Mouse (Mus musculus): ENCODE data around the gene Gm10382. TPM values are rescaled to one million over a fixed set of nuclear protein-coding genes. Genes with fewer than 3 reads are reported as not detected.

The Gm10382 gene
- polyA plus RNA-seq (2015; fragmentation: Nextera tagmentation; extraction: Ambion mirVana) = 0.14 and 0.32 TPM in 2 replicates

DNA sequence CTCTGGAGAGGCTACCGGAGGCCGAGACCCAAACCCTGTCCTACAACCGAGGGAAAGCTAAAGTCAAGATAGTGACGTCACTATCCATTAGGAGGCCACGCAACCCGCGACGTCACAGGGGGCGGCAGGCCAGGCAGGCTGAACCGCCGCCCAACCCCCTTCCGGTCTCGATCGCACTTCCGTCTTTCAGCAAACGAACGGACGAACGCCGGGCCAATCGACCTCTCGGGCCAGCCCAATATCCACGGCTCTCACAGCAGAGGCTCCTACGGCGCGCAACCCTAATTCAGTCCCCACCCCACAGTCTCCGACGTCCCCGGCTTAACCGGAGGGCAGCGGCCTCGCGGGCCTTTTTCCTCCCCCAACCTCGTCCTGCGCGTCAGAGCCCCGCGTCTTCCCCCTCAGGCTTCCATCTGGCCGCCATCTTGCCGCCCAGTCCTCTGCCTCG lies at the start of gene Gm10382:
Gm10382 (plus strand) TSS at position 192 of the 448 bp plus-strand sequence.
- Histone ChIP-seq H3K4me3 (peak within 1 kb of the TSS; percentile 78), H3K27ac (peak within 1 kb of the TSS; percentile 93), H3K36me3 (peaks cover 22% of the 10 kb centered on the region), H3K4me2 (peak within 1 kb of the TSS; percentile 87), H3K4me1 (peaks cover 27% of the 10 kb centered on the region), H3K9ac (peak within 1 kb of the TSS; percentile 97), H3K9me3 (no peaks in the 10 kb centered on the region), H3K27me3 (no peaks in the 10 kb centered on the region)
- WGBS = under 1% methylated on average over 41 of the region's 41 CpGs
- 0 out of 2 replicates have a peak, but pooled peaks have one; percentile 2 for ATAC-seq (ENCODE audit: insufficient number of reproducible peaks, low FRiP score, low TSS enrichment, low read depth)

DNA sequence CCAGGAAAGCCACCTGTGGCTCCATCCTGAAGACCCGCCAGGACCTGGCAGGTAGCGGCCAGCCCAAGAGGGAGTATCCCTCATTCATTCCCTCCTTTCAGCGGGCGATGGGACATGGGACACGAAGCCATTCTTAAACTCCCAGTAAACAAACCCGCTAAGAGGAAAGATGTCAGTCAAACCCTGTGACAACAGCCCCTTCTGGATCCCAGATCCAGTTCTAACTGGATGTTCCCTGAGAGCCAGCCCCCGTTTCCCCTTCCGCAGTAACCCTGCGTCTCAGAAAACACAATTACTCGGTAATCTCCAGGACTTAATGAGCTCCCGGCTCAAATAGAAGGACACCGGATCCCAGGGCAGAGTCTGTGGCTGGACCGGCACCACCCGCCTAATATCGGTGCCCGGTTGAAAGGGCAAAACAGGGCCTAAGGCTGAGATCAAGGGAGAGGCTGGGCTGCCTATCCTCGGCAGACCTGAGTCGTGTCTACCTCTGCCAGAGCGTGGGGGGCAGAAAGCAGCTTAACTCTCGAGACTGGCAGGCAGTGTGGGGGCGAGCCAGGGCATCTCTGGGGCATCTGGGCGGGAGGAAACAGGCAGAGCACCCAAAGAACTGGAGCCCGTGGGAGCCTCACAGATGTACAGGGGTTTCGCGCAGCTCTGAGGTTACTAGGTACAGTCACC lies 49.1 kb upstream of the Gm10382 start:
- peak overlapping the region; percentile 74 for H3K4me3 ChIP-seq
- H3K4me2 ChIP-seq = peak overlapping the region; percentile 94
- H3K27me3 ChIP-seq = no peaks in the 10 kb centered on the region
- peak overlapping the region; percentile 51 for H3K27ac ChIP-seq
- peak overlapping the region; percentile 50 for H3K9ac ChIP-seq
- ATAC-seq (ENCODE audit: insufficient number of reproducible peaks, low FRiP score, low TSS enrichment, low read depth) = 0 out of 2 replicates have a peak, but pooled peaks have one; percentile 1
- no peaks in the 10 kb centered on the region for H3K36me3 ChIP-seq
- peaks cover 23% of the 10 kb centered on the region for H3K4me1 ChIP-seq
- no peaks in the 10 kb centered on the region for H3K9me3 ChIP-seq
- 3% methylated on average over 25 of the region's 25 CpGs for WGBS

DNA sequence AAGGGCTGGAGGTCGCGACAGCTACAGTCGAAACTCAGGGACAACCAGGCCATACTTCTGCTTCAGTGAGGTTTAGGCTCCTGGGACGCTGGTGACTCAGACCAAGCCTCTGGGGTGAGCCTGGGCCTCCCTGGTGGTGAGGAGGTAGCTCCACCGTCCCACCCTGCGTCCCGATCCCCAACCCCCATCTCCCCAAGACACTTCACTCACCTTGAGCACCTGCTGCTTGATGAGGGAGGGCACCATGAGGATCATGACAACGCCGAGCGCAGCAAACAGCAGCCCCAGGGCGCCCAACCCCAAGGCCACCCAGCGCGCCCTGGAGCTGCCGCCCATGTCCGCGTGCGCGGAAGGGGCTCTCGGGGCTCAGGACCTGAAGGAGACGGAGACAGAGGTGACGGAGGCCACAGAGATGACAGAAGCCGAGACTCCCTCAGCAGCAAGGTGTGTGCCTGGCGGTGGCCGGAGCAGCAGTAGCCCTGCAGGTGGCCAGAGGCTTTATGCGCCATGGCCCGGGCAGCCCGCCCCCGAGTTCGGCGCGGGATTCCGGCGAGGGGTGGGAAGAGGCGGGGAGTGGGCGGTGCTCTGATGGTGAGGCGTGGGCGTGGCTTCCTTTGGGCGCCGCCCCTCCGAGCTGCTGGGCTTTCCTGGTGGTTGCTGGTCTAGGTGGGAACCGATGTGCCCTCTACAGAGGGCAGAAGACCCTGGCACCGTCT lies 48.4 kb upstream of the Gm10382 start, which contains the start of gene Scarb1:
Scarb1 (minus strand) TSS at position 548 of the 716 bp plus-strand sequence.
- Histone ChIP-seq H3K4me2 (peak within 1 kb of the TSS; percentile 94), H3K36me3 (no peaks in the 10 kb centered on the region), H3K9ac (peak within 1 kb of the TSS; percentile 50), H3K27me3 (no peaks in the 10 kb centered on the region), H3K4me1 (peaks cover 23% of the 10 kb centered on the region), H3K4me3 (peak within 1 kb of the TSS; percentile 74), H3K27ac (peak within 1 kb of the TSS; percentile 8; the same call in 1 of the 2 replicates), H3K9me3 (no peaks in the 10 kb centered on the region)
- ATAC-seq (ENCODE audit: insufficient number of reproducible peaks, low FRiP score, low TSS enrichment, low read depth) = peak; percentile 81
- under 1% methylated on average over 42 of the region's 42 CpGs for WGBS

DNA sequence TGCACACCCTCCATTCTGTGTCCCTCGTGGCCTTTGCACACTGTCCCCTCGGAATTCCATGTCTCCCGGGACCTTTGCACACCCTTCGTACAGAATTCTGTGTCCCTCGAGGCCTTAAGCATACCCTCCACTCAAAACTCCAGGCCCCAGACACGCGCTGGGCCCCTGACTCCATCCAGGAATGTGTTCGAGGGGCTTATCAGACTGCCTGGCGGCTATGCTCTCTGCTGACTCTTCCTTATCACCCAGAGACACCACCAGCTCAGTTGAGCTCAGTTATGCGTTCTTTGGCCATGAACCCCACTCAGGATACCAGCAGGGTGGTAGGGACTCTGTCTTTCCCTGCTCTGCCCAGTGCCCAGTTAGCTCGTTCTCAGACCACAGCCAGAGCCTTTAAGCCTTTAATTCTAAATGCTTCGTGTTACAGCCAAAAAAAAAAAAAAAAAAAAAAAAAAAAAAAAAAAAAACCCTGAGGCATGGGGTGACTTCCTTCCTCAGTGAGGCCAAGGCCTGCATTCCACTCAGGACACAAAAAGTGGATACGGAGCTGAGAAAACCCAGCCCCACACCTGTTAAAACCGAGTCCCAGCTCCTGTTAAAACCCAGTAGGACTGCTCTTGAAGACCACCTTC lies 47.5 kb upstream of the Gm10382 start:
- no peak for ATAC-seq (ENCODE audit: insufficient number of reproducible peaks, low FRiP score, low TSS enrichment, low read depth)
- WGBS = 52% methylated on average over 14 of the region's 14 CpGs

DNA sequence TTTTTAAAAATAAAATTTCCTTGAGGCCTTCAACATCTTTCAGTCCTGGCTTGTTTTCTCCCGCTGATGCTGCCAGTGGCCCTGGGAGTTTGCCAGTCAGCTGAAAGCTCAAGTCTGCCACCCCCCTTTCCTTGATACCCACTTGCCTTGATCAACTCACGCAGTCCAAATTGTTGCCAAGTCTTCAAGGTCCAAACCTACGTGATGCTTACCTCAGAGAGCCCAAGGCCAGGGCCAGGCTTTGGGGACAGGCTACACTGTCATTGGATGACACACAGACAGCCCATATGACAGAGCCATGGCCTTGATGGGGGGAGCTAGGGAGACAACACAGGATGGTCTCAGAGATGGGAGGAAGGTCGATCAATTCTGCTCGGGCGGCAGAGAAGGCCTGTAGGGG lies 44.8 kb upstream of the Gm10382 start:
- Histone ChIP-seq H3K27ac (no peak overlapping the region), H3K9ac (no peak overlapping the region), H3K4me1 (peaks cover 19% of the 10 kb centered on the region), H3K36me3 (no peaks in the 10 kb centered on the region), H3K27me3 (no peaks in the 10 kb centered on the region), H3K9me3 (no peaks in the 10 kb centered on the region), H3K4me3 (no peak overlapping the region), H3K4me2 (no peak overlapping the region)
- 91% methylated on average over 6 of the region's 6 CpGs for WGBS
- no peak for ATAC-seq (ENCODE audit: insufficient number of reproducible peaks, low FRiP score, low TSS enrichment, low read depth)

More for the DNA sequence above, 47.5 kb upstream of the Gm10382 start:
- Histone ChIP-seq H3K36me3 (no peaks in the 10 kb centered on the region), H3K9me3 (no peaks in the 10 kb centered on the region), H3K4me1 (peaks cover 23% of the 10 kb centered on the region), H3K27ac (no peak overlapping the region), H3K4me3 (peak overlapping the region; percentile 74), H3K4me2 (peak overlapping the region; percentile 94), H3K9ac (0 out of 2 replicates have a peak overlapping the region, but pooled peaks have one; percentile 23), H3K27me3 (no peaks in the 10 kb centered on the region)

DNA sequence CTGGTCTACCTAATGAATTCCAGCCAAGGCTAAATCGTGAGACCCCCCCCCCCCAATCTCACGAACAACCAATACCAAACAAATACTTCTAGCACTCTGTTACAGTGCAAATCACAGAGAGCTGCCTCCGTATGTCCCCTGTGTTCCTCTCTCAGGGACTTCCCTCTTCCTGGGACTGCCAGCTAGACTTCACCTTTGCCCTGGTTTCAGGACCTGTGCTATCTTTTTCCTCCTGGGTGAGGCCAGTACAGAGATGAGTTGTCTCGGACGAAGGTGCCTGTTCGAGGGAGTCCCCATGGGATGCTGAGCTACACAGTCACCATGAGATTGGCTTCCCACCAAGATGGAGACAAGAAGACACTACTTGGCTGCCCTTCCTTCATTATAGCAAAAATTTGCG lies 41.1 kb upstream of the Gm10382 start:
- H3K36me3 ChIP-seq = no peaks in the 10 kb centered on the region
- no peak overlapping the region for H3K4me3 ChIP-seq
- no peak overlapping the region for H3K27ac ChIP-seq
- no peaks in the 10 kb centered on the region for H3K4me1 ChIP-seq
- H3K9me3 ChIP-seq = no peaks in the 10 kb centered on the region; the same call in 1 of the 2 replicates
- no peak overlapping the region for H3K9ac ChIP-seq
- H3K27me3 ChIP-seq = no peaks in the 10 kb centered on the region
- H3K4me2 ChIP-seq = no peak overlapping the region
- WGBS = 72% methylated on average over 7 of the region's 7 CpGs
- ATAC-seq (ENCODE audit: insufficient number of reproducible peaks, low FRiP score, low TSS enrichment, low read depth) = no peak

DNA sequence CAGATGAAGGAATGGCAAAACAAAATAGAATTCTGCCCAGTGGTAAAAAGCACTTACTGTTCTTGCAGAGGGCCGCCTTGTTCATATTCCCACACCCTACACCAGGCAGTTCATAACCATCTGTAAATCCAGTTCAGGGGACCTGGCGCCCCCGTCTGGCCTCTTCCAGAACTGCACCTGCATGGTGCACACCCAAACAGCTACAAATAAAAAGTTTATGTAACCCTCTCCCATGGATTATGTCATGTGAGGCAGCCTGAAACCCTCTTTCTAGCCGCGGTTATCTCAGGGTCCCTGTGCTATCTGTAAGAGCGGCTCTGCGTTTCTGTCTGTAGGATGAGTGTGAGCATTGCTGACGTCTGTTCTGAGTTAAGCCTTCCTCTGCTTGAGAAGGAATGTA lies 40.6 kb upstream of the Gm10382 start:
- H3K4me1 ChIP-seq = no peaks in the 10 kb centered on the region
- no peak overlapping the region for H3K4me3 ChIP-seq
- H3K4me2 ChIP-seq = no peak overlapping the region
- no peak for ATAC-seq (ENCODE audit: insufficient number of reproducible peaks, low FRiP score, low TSS enrichment, low read depth)
- H3K27ac ChIP-seq = no peak overlapping the region
- no peaks in the 10 kb centered on the region; the same call in 1 of the 2 replicates for H3K9me3 ChIP-seq
- 37% methylated on average over 8 of the region's 8 CpGs for WGBS
- no peak overlapping the region for H3K9ac ChIP-seq
- H3K36me3 ChIP-seq = no peaks in the 10 kb centered on the region
- H3K27me3 ChIP-seq = no peaks in the 10 kb centered on the region

DNA sequence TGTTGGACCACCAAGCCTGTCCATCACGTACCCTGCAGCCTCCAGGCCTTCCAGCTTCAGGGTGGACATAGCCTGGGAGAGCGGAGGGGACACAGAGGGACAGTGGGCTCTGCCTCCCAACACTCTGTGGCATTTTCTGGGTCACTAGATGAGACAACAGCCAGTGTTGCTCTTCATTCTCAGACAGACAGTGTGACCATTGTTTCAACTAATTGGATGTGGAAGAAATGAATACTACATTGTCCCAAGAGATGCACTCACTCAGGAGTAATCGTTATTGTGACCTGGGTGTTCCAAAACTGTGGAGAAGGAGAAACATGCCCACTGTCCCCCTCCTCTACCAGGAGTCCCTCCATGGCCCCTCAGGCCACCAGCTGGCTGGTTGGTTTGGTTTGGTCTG lies 39.7 kb upstream of the Gm10382 start:
- no peaks in the 10 kb centered on the region for H3K27me3 ChIP-seq
- no peaks in the 10 kb centered on the region for H3K36me3 ChIP-seq
- no peaks in the 10 kb centered on the region for H3K4me1 ChIP-seq
- H3K27ac ChIP-seq = no peak overlapping the region
- H3K4me2 ChIP-seq = no peak overlapping the region
- no peak for ATAC-seq (ENCODE audit: insufficient number of reproducible peaks, low FRiP score, low TSS enrichment, low read depth)
- H3K9me3 ChIP-seq = no peaks in the 10 kb centered on the region; the same call in 1 of the 2 replicates
- no peak overlapping the region for H3K9ac ChIP-seq
- 90% methylated on average over 3 of the region's 3 CpGs for WGBS
- no peak overlapping the region for H3K4me3 ChIP-seq

DNA sequence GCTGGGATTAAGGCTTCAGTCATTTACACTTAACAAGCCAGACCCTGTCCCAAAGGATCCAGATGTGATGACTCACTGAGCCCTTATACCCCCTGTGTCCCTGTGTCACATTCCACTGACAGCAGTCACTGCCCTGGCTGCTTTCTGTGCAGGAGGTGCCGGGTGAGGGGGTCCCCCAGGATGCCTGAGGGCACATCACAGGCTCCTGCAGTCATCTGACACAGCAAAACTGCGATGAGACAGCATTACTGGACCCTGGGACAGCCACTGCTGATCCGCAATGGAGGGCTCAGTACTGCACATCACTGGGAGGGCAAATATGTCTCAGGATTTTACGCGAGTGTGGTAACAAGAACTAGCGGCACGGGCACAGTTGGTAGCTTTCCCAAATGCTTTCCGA lies 38.1 kb upstream of the Gm10382 start:
- Histone ChIP-seq H3K4me1 (no peaks in the 10 kb centered on the region), H3K27ac (no peak overlapping the region), H3K36me3 (no peaks in the 10 kb centered on the region), H3K27me3 (no peaks in the 10 kb centered on the region), H3K9ac (no peak overlapping the region), H3K4me2 (no peak overlapping the region), H3K9me3 (no peaks in the 10 kb centered on the region; the same call in 1 of the 2 replicates), H3K4me3 (no peak overlapping the region)
- 70% methylated on average over 8 of the region's 8 CpGs for WGBS
- no peak for ATAC-seq (ENCODE audit: insufficient number of reproducible peaks, low FRiP score, low TSS enrichment, low read depth)

DNA sequence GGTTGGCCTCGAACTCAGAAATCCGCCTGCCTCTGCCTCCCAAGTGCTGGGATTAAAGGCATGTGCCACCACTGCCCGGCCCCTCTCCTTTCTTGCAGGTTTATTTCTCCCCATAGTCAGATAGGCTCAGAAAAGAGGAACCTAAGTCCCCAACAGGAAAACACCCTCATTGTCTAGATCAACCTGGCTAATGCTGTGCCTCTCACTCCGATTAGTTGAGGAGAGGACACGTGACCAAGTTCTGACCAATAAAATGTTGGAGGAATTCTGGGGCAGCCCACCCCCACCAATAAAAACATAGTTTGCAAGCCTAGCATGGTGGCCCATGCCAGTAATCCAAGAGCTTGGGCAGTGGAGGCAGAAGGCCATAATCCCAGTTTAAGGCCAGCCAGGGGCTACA lies 37.2 kb upstream of the Gm10382 start:
- no peak overlapping the region for H3K4me2 ChIP-seq
- H3K4me1 ChIP-seq = no peaks in the 10 kb centered on the region
- H3K36me3 ChIP-seq = no peaks in the 10 kb centered on the region
- 87% methylated on average over 5 of the region's 5 CpGs for WGBS
- H3K4me3 ChIP-seq = no peak overlapping the region
- H3K27me3 ChIP-seq = no peaks in the 10 kb centered on the region
- H3K9ac ChIP-seq = no peak overlapping the region
- no peak for ATAC-seq (ENCODE audit: insufficient number of reproducible peaks, low FRiP score, low TSS enrichment, low read depth)
- H3K9me3 ChIP-seq = no peaks in the 10 kb centered on the region; the same call in 1 of the 2 replicates
- no peak overlapping the region for H3K27ac ChIP-seq

DNA sequence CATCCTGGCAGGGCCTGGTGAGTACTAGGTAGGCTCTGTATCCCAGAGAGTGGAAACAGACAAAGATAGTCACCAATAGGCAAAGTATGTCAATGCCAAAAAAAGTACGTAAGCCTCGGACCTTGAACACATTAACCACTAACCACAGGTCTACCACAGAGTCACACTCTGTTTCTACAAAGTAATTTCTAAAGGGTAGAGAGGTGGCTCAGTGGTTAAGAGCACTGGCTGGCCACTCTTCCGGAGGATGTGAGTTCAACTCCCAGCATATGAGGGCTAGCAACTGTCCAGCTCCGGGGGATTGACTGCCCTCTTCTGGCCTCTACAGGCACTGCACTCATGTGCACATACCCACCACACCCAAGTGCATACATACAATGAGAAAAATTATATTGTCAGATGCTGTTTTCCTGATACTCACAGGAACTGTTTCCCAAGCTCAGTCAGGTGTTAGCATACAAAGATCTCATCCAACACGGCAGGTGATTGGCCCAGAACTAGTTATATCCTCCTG lies 36.3 kb upstream of the Gm10382 start:
- no peaks in the 10 kb centered on the region for H3K27me3 ChIP-seq
- no peak for ATAC-seq (ENCODE audit: insufficient number of reproducible peaks, low FRiP score, low TSS enrichment, low read depth)
- H3K4me1 ChIP-seq = no peaks in the 10 kb centered on the region
- H3K4me2 ChIP-seq = no peak overlapping the region
- H3K4me3 ChIP-seq = no peak overlapping the region
- no peak overlapping the region for H3K9ac ChIP-seq
- WGBS = 92% methylated on average over 5 of the region's 5 CpGs
- H3K27ac ChIP-seq = no peak overlapping the region
- H3K36me3 ChIP-seq = no peaks in the 10 kb centered on the region
- H3K9me3 ChIP-seq = no peaks in the 10 kb centered on the region; the same call in 1 of the 2 replicates
